Mouse (Mus musculus) liver (tissue): Measurements from ENCODE around the gene Olfr1076.
A peak's percentile ranks its signal among the peaks of the same experiment; 100 is the strongest.
"Not testable (repeated sequence)": the region's sequence is repeated elsewhere in the genome, so short reads cannot be mapped to it uniquely, and the experiment has no call there.

Experiments used
- DNase-seq: peaks from one replicate; pipeline ENCODE4 v3.0.0-alpha.2; 2020; ENCODE audit warnings: mixed read lengths

Olfr1076 gene

GRCm38 (mm10) chr2:86508161-86508560 is at the start of gene Olfr1076:
TSS of gene Olfr1076 (plus strand) at chr2:86508461.
- no peak for DNase-seq

GRCm38 (mm10) chr2:86460434-86460833 is 47.8 kb upstream of the Olfr1076 start:
- DNase-seq = no peak

- DNase-seq = peak; percentile 29
These were observed 43.7 kb upstream of the Olfr1076 start for GRCm38 (mm10) chr2:86464442-86465109.

- no peak for DNase-seq
These were observed 21.0 kb upstream of the Olfr1076 start, which contains the start of gene Olfr228 for GRCm38 (mm10) chr2:86487286-86487685. TSS of gene Olfr228 (minus strand) at chr2:86487386.

- no peak for DNase-seq
These were observed 22.7 kb downstream of the Olfr1076 start for GRCm38 (mm10) chr2:86530991-86531390.

GRCm38 (mm10) chr2:86542380-86542779 is 34.1 kb downstream of the Olfr1076 start, which contains the start of gene Olfr1079:
TSS of gene Olfr1079 (minus strand) at chr2:86542480.
- DNase-seq = no peak

GRCm38 (mm10) chr2:86558135-86558534 is 49.9 kb downstream of the Olfr1076 start, which contains the start of gene Olfr1080:
TSS of gene Olfr1080 (minus strand) at chr2:86558235.
- DNase-seq = not testable (repeated sequence)
